ENCODE assay signal across 9 mouse cellular contexts in genomic region chrX:50622984-50623455, GRCm38 (mm10).
DNase-seq lines count a peak whose midpoint lies in the region; ATAC-seq and TF ChIP-seq lines count a peak whose summit lies in the region.
"Had no signal": no experiment of that assay in that cellular context is flagged by ENCODE, and none has a peak within 500 bp of the region (broad histone marks: within the 10 kb centered on the region; RNA-seq: fewer than 3 reads in every experiment).

No protein-coding gene starts in this region.

- no peak for ATAC-seq in heart, postnatal 0 days (ENCODE audit: insufficient read depth, low read depth)
- no peak for ATAC-seq in liver, embryonic 12.5 days
- ATAC-seq in neural tube, embryonic 13.5 days (ENCODE audit: low read depth) = no peak
- ATAC-seq in megakaryocyte progenitor cell, adult 5-6 weeks (replicated peaks; ENCODE audit: poor library complexity) = no peak

- 67% methylated on average over 19 of the region's 19 CpGs for WGBS in heart, adult 2 months
- 68% methylated on average over 19 of the region's 19 CpGs for WGBS in embryonic facial prominence, embryonic 10.5 days
- 73% methylated on average over 19 of the region's 19 CpGs for WGBS in heart, postnatal 0 days
- 62% methylated on average over 19 of the region's 19 CpGs for whole genome bisulfite sequencing in liver, embryonic 12.5 days (ENCODE audit: insufficient replicate concordance)
- WGBS in neural tube, embryonic 13.5 days = 59% methylated on average over 19 of the region's 19 CpGs

- peak; percentile 79 for TF ChIP-seq CTCF in heart, adult 2 months (IDR thresholded peaks at IDR 0.05)
- TF ChIP-seq CTCF in E14TG2a.4 (conservative IDR thresholded peaks at IDR 0.05; ENCODE audit: low read length) = peak; percentile 20; the same call in 1 of the 2 replicates
- TF ChIP-seq CTCF in heart, postnatal 0 days (IDR thresholded peaks at IDR 0.05; ENCODE audit: low read depth) = peak; percentile 52

- no peaks in the 10 kb centered on the region for H3K79me2 ChIP-seq in heart, adult 2 months (replicated peaks; ENCODE audit: control insufficient read depth, insufficient read depth, low read length)

- H3K9ac ChIP-seq in heart, adult 2 months (ENCODE audit: low read depth, low read length) = no peak overlapping the region
- no peak overlapping the region for H3K9ac ChIP-seq in heart, postnatal 0 days (replicated peaks; ENCODE audit: low read depth, low read length)
- H3K9ac ChIP-seq in liver, embryonic 12.5 days = no peak overlapping the region
- no peak overlapping the region for H3K9ac ChIP-seq in neural tube, embryonic 13.5 days

- H3K4me3 ChIP-seq in heart, adult 2 months = peak overlapping the region; percentile 48
- H3K4me3 ChIP-seq in E14TG2a.4 (replicated peaks; ENCODE audit: low read length) = no peak overlapping the region
- H3K4me3 ChIP-seq in embryonic facial prominence, embryonic 10.5 days = peak overlapping the region; percentile 33; the same call in 1 of the 2 replicates
- peak overlapping the region; percentile 25; the same call in 1 of the 2 replicates for H3K4me3 ChIP-seq in heart, postnatal 0 days (ENCODE audit: low read depth, low read length)
- H3K4me3 ChIP-seq in liver, embryonic 12.5 days = peak overlapping the region; percentile 35; the same call in 1 of the 2 replicates
- peak overlapping the region; percentile 20; the same call in 1 of the 2 replicates for H3K4me3 ChIP-seq in neural tube, embryonic 13.5 days

- H3K27me3 ChIP-seq in heart, adult 2 months (ENCODE audit: control insufficient read depth, insufficient read depth, low read length) = no peaks in the 10 kb centered on the region
- no peaks in the 10 kb centered on the region for H3K27me3 ChIP-seq in E14TG2a.4 (ENCODE audit: insufficient read depth, low read length)
- no peaks in the 10 kb centered on the region for H3K27me3 ChIP-seq in embryonic facial prominence, embryonic 10.5 days (replicated peaks; ENCODE audit: low read depth, poor library complexity, severe bottlenecking)
- H3K27me3 ChIP-seq in heart, postnatal 0 days (ENCODE audit: control insufficient read depth, insufficient read depth, low read length) = no peaks in the 10 kb centered on the region
- H3K27me3 ChIP-seq in liver, embryonic 12.5 days (replicated peaks) = no peaks in the 10 kb centered on the region
- no peaks in the 10 kb centered on the region for H3K27me3 ChIP-seq in neural tube, embryonic 13.5 days

- intact Hi-C loops in heart, adult 2 months (cut with DNase I) = no loop called here

- peak overlapping the region; percentile 74 for H3K27ac ChIP-seq in heart, adult 2 months
- H3K27ac ChIP-seq in embryonic facial prominence, embryonic 10.5 days (replicated peaks) = no peak overlapping the region
- H3K27ac ChIP-seq in heart, postnatal 0 days (ENCODE audit: low read depth) = no peak overlapping the region
- H3K27ac ChIP-seq in liver, embryonic 12.5 days = no peak overlapping the region
- 0 out of 2 replicates have a peak overlapping the region, but pooled peaks have one; percentile 35 for H3K27ac ChIP-seq in neural tube, embryonic 13.5 days (replicated peaks)

- no peak overlapping the region for H3K4me2 ChIP-seq in heart, postnatal 0 days (ENCODE audit: low read depth, low read length)
- H3K4me2 ChIP-seq in liver, embryonic 12.5 days = peak overlapping the region; percentile 24; the same call in 1 of the 2 replicates
- no peak overlapping the region for H3K4me2 ChIP-seq in neural tube, embryonic 13.5 days

- no peaks in the 10 kb centered on the region for H3K9me3 ChIP-seq in E14TG2a.4 (ENCODE audit: low read length)
- H3K9me3 ChIP-seq in embryonic facial prominence, embryonic 10.5 days = no peaks in the 10 kb centered on the region
- no peaks in the 10 kb centered on the region for H3K9me3 ChIP-seq in heart, postnatal 0 days (replicated peaks; ENCODE audit: control insufficient read depth, low read length)
- no peaks in the 10 kb centered on the region for H3K9me3 ChIP-seq in liver, embryonic 12.5 days (replicated peaks)
- H3K9me3 ChIP-seq in neural tube, embryonic 13.5 days = no peaks in the 10 kb centered on the region
- H3K9me3 ChIP-seq: G1E had no signal

- no peak for TF ChIP-seq EP300 in heart, adult 2 months (IDR thresholded peaks at IDR 0.05; ENCODE audit: insufficient read depth, low read depth, low read length)
- no peak for TF ChIP-seq EP300 in heart, postnatal 0 days (IDR thresholded peaks at IDR 0.05; ENCODE audit: low read depth)

- H3K36me3 ChIP-seq in heart, adult 2 months (ENCODE audit: control insufficient read depth, insufficient read depth, low read length) = no peaks in the 10 kb centered on the region
- H3K36me3 ChIP-seq in E14TG2a.4 (ENCODE audit: insufficient read depth, low read length) = peaks cover 63% of the 10 kb centered on the region
- H3K36me3 ChIP-seq in embryonic facial prominence, embryonic 10.5 days (replicated peaks) = peaks cover 35% of the 10 kb centered on the region
- H3K36me3 ChIP-seq in heart, postnatal 0 days (replicated peaks; ENCODE audit: control insufficient read depth, insufficient read depth, low read length) = peaks cover 3% of the 10 kb centered on the region; the same call in 1 of the 2 replicates
- no peaks in the 10 kb centered on the region for H3K36me3 ChIP-seq in liver, embryonic 12.5 days
- H3K36me3 ChIP-seq in neural tube, embryonic 13.5 days = 0 out of 2 replicates have a peak, but pooled peaks cover 3% of the 10 kb centered on the region

- peak in 1 of 2 experiments; percentile 84 for DNase-seq in heart, adult 2 months
- DNase-seq in heart, adult 8-10 months (ENCODE audit: low spot score) = no peak
- peak; percentile 55 for DNase-seq in embryonic facial prominence, embryonic 10.5 days (ENCODE audit: low spot score)
- DNase-seq in heart, postnatal 0 days (ENCODE audit: low spot score) = no peak

- TF ChIP-seq POLR2A in heart, adult 2 months (IDR thresholded peaks at IDR 0.05; ENCODE audit: insufficient read depth, low read depth, low read length) = no peak

- no peaks in the 10 kb centered on the region for H3K4me1 ChIP-seq in heart, adult 2 months (ENCODE audit: control insufficient read depth, insufficient read depth, low read length)
- H3K4me1 ChIP-seq in E14TG2a.4 (replicated peaks; ENCODE audit: low read depth, low read length) = peaks cover 24% of the 10 kb centered on the region
- H3K4me1 ChIP-seq in embryonic facial prominence, embryonic 10.5 days = no peaks in the 10 kb centered on the region
- no peaks in the 10 kb centered on the region for H3K4me1 ChIP-seq in heart, postnatal 0 days (ENCODE audit: control insufficient read depth, insufficient read depth)
- H3K4me1 ChIP-seq in liver, embryonic 12.5 days = no peaks in the 10 kb centered on the region
- H3K4me1 ChIP-seq in neural tube, embryonic 13.5 days (replicated peaks) = no peaks in the 10 kb centered on the region

Comparison
In these comparisons a context has a peak if more than half of its experiments do, and no peak if none do; other contexts are left out.
1. H3K27ac ChIP-seq: peak in heart, adult 2 months (single experiment) and neural tube, embryonic 13.5 days (single experiment); none in embryonic facial prominence, embryonic 10.5 days (single experiment), heart, postnatal 0 days (single experiment) and liver, embryonic 12.5 days (single experiment).
2. CTCF ChIP-seq: peak in every context shown above with its lines; median percentile 79 in heart, adult 2 months; 52 in heart, postnatal 0 days; 20 in E14TG2a.4.